Mouse (Mus musculus) CH12.LX (cell line): ENCODE data around the gene Adam30. TPM values are rescaled to one million over a fixed set of nuclear protein-coding genes. Genes with fewer than 3 reads are reported as not detected.
A peak's percentile ranks its signal among the peaks of the same experiment; 100 is the strongest.

Source experiments
- DNase-seq: peaks from one replicate; pipeline ENCODE4 v3.0.0-alpha.2; 2013; ENCODE audit errors: extremely low read depth
- H3K27ac ChIP-seq: 2 replicates; pipeline ENCODE4 v1.5.1; 2012; ENCODE audit warnings: low read depth, mild to moderate bottlenecking, control low read depth, moderate library complexity; ENCODE audit not compliant: insufficient read depth
- H3K27me3 ChIP-seq: replicated peaks from 2 replicates; pipeline ENCODE3; 2012; ENCODE audit warnings: inconsistent platforms
- H3K36me3 ChIP-seq, 2 experiments: replicated peaks in 1 of 2; 2 replicates each; pipeline versions ENCODE3 to v1.6.1; 2012; ENCODE audit warnings: inconsistent platforms in 1 of 2, low read length in 1 of 2, mild to moderate bottlenecking in 1 of 2, mixed read lengths in 1 of 2, moderate library complexity in 1 of 2; ENCODE audit not compliant: control insufficient read depth in 1 of 2, insufficient read depth in 1 of 2
- H3K4me1 ChIP-seq, 2 experiments: 2 replicates each; pipeline ENCODE4 v1.6.1; 2012; ENCODE audit warnings: inconsistent platforms in 1 of 2, moderate library complexity in 1 of 2; ENCODE audit not compliant: insufficient read depth in 2 of 2, control insufficient read depth in 1 of 2
- H3K4me2 ChIP-seq: 2 replicates; pipeline ENCODE4 v1.6.1; 2012; ENCODE audit warnings: low read depth, mild to moderate bottlenecking, control low read depth; ENCODE audit not compliant: poor library complexity, insufficient read depth, severe bottlenecking
- H3K4me3 ChIP-seq, 3 experiments: fragments of 150-350 bp in 1 of 3; sonication (generic) in 1 of 3; replicated peaks in 1 of 3; 2 replicates each; pipeline versions ENCODE3 to v1.5.1; 2011 to 2012; ENCODE audit warnings: low read depth in 2 of 3, low read length in 2 of 3, mild to moderate bottlenecking in 2 of 3, moderate library complexity in 2 of 3, control low read depth in 1 of 3, improper control_type of control experiment in 1 of 3, inconsistent platforms in 1 of 3, mixed read lengths in 1 of 3; ENCODE audit not compliant: poor library complexity in 1 of 3
- H3K79me2 ChIP-seq: replicated peaks from 2 replicates; pipeline ENCODE4 v1.6.1; 2012; ENCODE audit warnings: mild to moderate bottlenecking, moderate library complexity; ENCODE audit not compliant: control insufficient read depth, poor library complexity, insufficient read depth, severe bottlenecking; ENCODE audit errors: extremely low read depth
- H3K9ac ChIP-seq: 2 replicates; pipeline ENCODE4 v1.6.1; 2012; ENCODE audit warnings: low read depth, mild to moderate bottlenecking, control low read depth, moderate library complexity; ENCODE audit not compliant: insufficient read depth
- H3K9me3 ChIP-seq: replicated peaks from 2 replicates; pipeline ENCODE3; 2012; ENCODE audit warnings: low read length, inconsistent platforms, mixed read lengths
- BHLHE40 ChIP-seq: IDR thresholded peaks from 2 replicates; pipeline ENCODE4 v1.6.1; 2011; ENCODE audit warnings: mild to moderate bottlenecking, low read depth, low read length, improper control_type of control experiment
- CHD2 ChIP-seq: IDR thresholded peaks from 2 replicates; pipeline ENCODE4 v1.6.1; 2011; ENCODE audit warnings: low read length, improper control_type of control experiment
- CTCF ChIP-seq, 2 experiments: IDR thresholded peaks in 1 of 2; conservative IDR thresholded peaks in 1 of 2; 2 replicates each; pipeline ENCODE4 v1.5.1; 2011 to 2012; ENCODE audit warnings: low read depth in 2 of 2, low read length in 2 of 2, improper control_type of control experiment in 1 of 2, inconsistent platforms in 1 of 2, mild to moderate bottlenecking in 1 of 2, moderate library complexity in 1 of 2
- E2F4 ChIP-seq: IDR thresholded peaks from 2 replicates; pipeline ENCODE4 v1.6.1; 2011; ENCODE audit warnings: low read depth, low read length, improper control_type of control experiment; ENCODE audit not compliant: insufficient replicate concordance
- ELF1 ChIP-seq: IDR thresholded peaks from 2 replicates; pipeline ENCODE4 v1.6.1; 2014; ENCODE audit warnings: low read depth, mild to moderate bottlenecking, inconsistent platforms, low read length, improper control_type of control experiment
- EP300 ChIP-seq: IDR thresholded peaks from 2 replicates; pipeline ENCODE4 v1.6.1; 2011; ENCODE audit warnings: low read length, improper control_type of control experiment
- ETS1 ChIP-seq: conservative IDR thresholded peaks from 2 replicates; pipeline ENCODE4 v1.6.1; 2012; ENCODE audit warnings: low read depth, mild to moderate bottlenecking, inconsistent platforms, low read length, improper control_type of control experiment, moderate library complexity
- GABPA ChIP-seq: IDR thresholded peaks from 2 replicates; pipeline ENCODE4 v1.6.1; 2012; ENCODE audit warnings: low read depth, low read length, improper control_type of control experiment, inconsistent platforms; ENCODE audit not compliant: insufficient replicate concordance
- JUN ChIP-seq: IDR thresholded peaks from 2 replicates; pipeline ENCODE4 v1.6.1; 2011; ENCODE audit warnings: low read depth, mild to moderate bottlenecking, low read length, improper control_type of control experiment, moderate library complexity; ENCODE audit not compliant: insufficient read depth
- JUND ChIP-seq: conservative IDR thresholded peaks from 2 replicates; pipeline ENCODE4 v1.6.1; 2011; ENCODE audit warnings: low read depth, low read length, improper control_type of control experiment
- MAFK ChIP-seq: IDR thresholded peaks from 2 replicates; pipeline ENCODE4 v1.6.1; 2011; ENCODE audit warnings: low read length, improper control_type of control experiment; ENCODE audit not compliant: insufficient replicate concordance
- MAZ ChIP-seq: IDR thresholded peaks from 2 replicates; pipeline ENCODE4 v1.6.1; 2012; ENCODE audit warnings: low read depth, mild to moderate bottlenecking, inconsistent platforms, low read length, improper control_type of control experiment, moderate library complexity
- MXI1 ChIP-seq: IDR thresholded peaks from 2 replicates; pipeline ENCODE4 v1.6.1; 2011; ENCODE audit warnings: mild to moderate bottlenecking, low read depth, low read length, improper control_type of control experiment
- NELFE ChIP-seq: IDR thresholded peaks from 2 replicates; pipeline ENCODE4 v1.6.1; 2011; ENCODE audit warnings: low read depth, low read length, improper control_type of control experiment
- NRF1 ChIP-seq: IDR thresholded peaks from 2 replicates; pipeline ENCODE4 v1.6.1; 2014; ENCODE audit warnings: low read depth, mild to moderate bottlenecking, inconsistent platforms, low read length, improper control_type of control experiment, moderate library complexity
- PAX5 ChIP-seq: IDR thresholded peaks from 2 replicates; pipeline ENCODE4 v1.6.1; 2012; ENCODE audit warnings: low read length, inconsistent platforms, mixed read lengths
- POLR2AphosphoS2 ChIP-seq: IDR thresholded peaks from 2 replicates; pipeline ENCODE4 v1.6.1; 2011; ENCODE audit warnings: low read depth, low read length, improper control_type of control experiment
- RAD21 ChIP-seq: IDR thresholded peaks from 2 replicates; pipeline ENCODE4 v1.6.1; 2011; ENCODE audit warnings: low read depth, mild to moderate bottlenecking, low read length, improper control_type of control experiment, moderate library complexity
- SMC3 ChIP-seq: IDR thresholded peaks from 2 replicates; pipeline ENCODE4 v1.6.1; 2011; ENCODE audit warnings: low read depth, low read length, improper control_type of control experiment
- dilution Hi-C: fragments of 300-500 bp; cut with MboI; formaldehyde crosslinking; loops from 2 replicates; pipeline ENCODE4 v1.14.3; 2020; ENCODE audit warnings: low sequenced_read_pairs; ENCODE audit not compliant: extremely low pct_unique_long_range_greater_than_20kb, extremely low pct_ligation_motif_present
- in situ Hi-C: fragments of 300-500 bp; cut with MboI; formaldehyde crosslinking; loops from 3 replicates; pipeline ENCODE4 v1.14.3; 2019; ENCODE audit warnings: low sequenced_read_pairs, low pct_ligation_motif_present, low pct_unique_long_range_greater_than_20kb, mixed read lengths
- polyA plus RNA-seq: library from polyadenylated mRNA; unstranded; fragments of >175 nt; gene quantifications from 2 replicates; pipeline ENCODE4 v1.2.1, GENCODE M21; 2012; ENCODE audit warnings: low read depth; ENCODE audit not compliant: insufficient read length
- total RNA-seq, 2 experiments: library from RNA; depleted of rRNA; stranded (reverse); fragments of 300-350 nt in 1 of 2; fragments of >200 nt in 1 of 2; gene quantifications; 2 replicates each; pipeline ENCODE4 v1.2.3; 2012 to 2014

Gene Adam30
- total and polyA plus RNA-seq, 3 experiments: not detected

DNA sequence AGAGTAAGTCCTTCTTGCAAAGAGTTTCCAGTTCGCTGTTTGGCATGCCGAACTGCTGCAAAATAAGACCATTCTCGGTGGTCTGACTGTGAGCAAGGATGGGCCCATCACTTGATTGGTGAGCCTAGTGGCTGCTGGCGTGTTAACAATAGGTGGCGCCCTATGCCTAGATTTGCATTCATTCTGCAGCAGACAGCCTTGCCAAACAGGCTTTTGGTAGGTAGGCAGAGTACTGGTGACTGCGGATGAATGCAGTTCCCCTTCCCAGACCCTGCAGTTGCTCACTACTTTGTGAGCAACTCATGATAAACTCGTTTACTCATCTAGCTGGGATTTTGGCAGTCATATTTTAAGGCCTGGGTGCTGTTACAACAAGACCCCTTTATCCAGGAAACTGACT lies 20.4 kb downstream of the Adam30 start:
- Histone ChIP-seq H3K4me2 (no peak overlapping the region), H3K9me3 (peaks cover 5% of the 10 kb centered on the region), H3K4me1 (no peaks in the 10 kb centered on the region), H3K27ac (no peak overlapping the region), H3K36me3 (no peaks in the 10 kb centered on the region), H3K79me2 (no peaks in the 10 kb centered on the region), H3K4me3 (no peak overlapping the region)
- peak; percentile 39 for DNase-seq
- in situ Hi-C loops: no loop called here
- dilution Hi-C loops: no loop called here
- TF ChIP-seq EP300: no peak
- TF ChIP-seq MAFK: no peak
- peak in 1 of 2 experiments; percentile 72; a peak in 2 of 4 replicates for TF ChIP-seq CTCF (conservative IDR thresholded peaks at IDR 0.05 in 1 of 2, IDR thresholded peaks at IDR 0.05 in 1 of 2; ENCODE audit: low read depth in 2 of 2, low read length in 2 of 2)
- peak; percentile 56 for TF ChIP-seq SMC3
- peak; percentile 76 for TF ChIP-seq RAD21
- TF ChIP-seq, all 38 proteins: peak for 3
- Histone ChIP-seq H3K9ac (no peak overlapping the region), H3K27me3 (no peaks in the 10 kb centered on the region)

DNA sequence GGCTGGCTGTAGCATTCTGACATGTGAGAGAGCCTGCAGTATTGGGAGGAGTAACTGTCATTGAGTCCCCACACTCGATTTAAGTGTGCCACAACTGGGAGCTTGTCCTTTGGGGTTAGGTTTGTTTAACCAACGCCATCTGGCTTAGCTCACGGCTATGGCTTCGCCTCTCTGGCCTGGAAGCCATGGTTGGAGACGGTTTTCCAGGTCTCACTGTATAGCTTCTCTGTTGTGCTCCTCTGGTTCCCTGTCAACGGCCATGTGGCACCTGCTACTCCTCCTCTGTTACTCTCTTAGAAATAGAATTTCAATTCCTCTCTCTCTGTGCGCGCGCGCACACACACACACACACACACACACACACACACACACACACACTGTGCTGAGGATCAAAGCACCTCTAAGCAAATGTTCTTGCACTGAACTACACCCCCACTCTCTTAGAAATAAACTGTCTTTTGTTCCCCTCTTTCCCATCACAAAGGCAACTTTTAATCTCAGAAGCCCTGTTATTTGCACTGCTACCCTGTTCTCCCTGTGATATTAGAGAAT lies 24.8 kb downstream of the Adam30 start:
- Histone ChIP-seq H3K79me2 (no peaks in the 10 kb centered on the region), H3K9ac (no peak overlapping the region), H3K9me3 (no peaks in the 10 kb centered on the region), H3K4me2 (no peak overlapping the region), H3K4me3 (no peak overlapping the region), H3K4me1 (no peaks in the 10 kb centered on the region), H3K27ac (no peak overlapping the region), H3K36me3 (no peaks in the 10 kb centered on the region), H3K27me3 (no peaks in the 10 kb centered on the region)
- dilution Hi-C loops: no loop called here
- in situ Hi-C loops: no loop called here
- no peak for DNase-seq
- TF ChIP-seq JUN (no peak), NRF1 (0 out of 2 replicates have a peak, but pooled peaks have one; percentile 43)

GRCm38 (mm10) chr3:98187777-98188176 lies 27.3 kb downstream of the Adam30 start:
- H3K9ac ChIP-seq: no peak overlapping the region
- no peak overlapping the region for H3K4me3 ChIP-seq
- no peaks in the 10 kb centered on the region for H3K36me3 ChIP-seq
- no peak overlapping the region for H3K4me2 ChIP-seq
- no peak overlapping the region for H3K27ac ChIP-seq
- dilution Hi-C loops: no loop called here
- in situ Hi-C loops: no loop called here
- H3K4me1 ChIP-seq: no peaks in the 10 kb centered on the region
- DNase-seq: no peak
- no peaks in the 10 kb centered on the region for H3K79me2 ChIP-seq
- no peaks in the 10 kb centered on the region for H3K9me3 ChIP-seq
- TF ChIP-seq PAX5 (no peak), GABPA (no peak), NELFE (no peak), SMC3 (no peak), JUND (no peak), E2F4 (no peak), MAZ (no peak), EP300 (no peak), ELF1 (no peak), BHLHE40 (no peak), CTCF (conservative IDR thresholded peaks at IDR 0.05 in 1 of 2, IDR thresholded peaks at IDR 0.05 in 1 of 2; ENCODE audit: low read depth in 2 of 2, low read length in 2 of 2) (no peak), RAD21 (no peak), MXI1 (no peak), ETS1 (no peak), MAFK (no peak), POLR2AphosphoS2 (no peak), CHD2 (no peak)
- no peaks in the 10 kb centered on the region for H3K27me3 ChIP-seq
